Mouse (Mus musculus): ENCODE results near the gene Usp39.

Usp39 gene

DNA sequence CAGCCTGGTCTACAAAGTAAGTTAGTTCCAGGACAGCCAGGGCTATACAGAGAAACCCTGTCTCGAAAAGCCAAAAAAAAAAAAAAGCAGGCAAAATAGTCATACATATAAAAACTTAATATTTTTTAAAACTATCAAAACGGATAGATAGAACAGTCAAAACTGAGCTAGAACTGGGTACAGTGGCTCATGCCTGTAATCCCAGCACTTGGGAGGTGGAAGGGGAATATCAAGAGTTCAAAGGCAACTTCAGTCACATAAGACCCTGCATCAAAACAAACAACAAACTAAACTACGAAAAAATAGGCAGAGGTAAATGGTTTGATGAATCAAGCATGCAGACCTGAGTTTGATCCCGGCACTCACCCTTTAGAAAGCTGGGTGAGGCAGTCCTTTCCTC, 14.9 kb downstream of the Usp39 start:
- Histone ChIP-seq H3K4me3 (replicated peaks; ENCODE audit: low read length) (no peak overlapping the region), H3K9me3 (ENCODE audit: low read length) (no peaks in the 10 kb centered on the region), H3K36me3 (ENCODE audit: insufficient read depth, low read length) (peaks cover 96% of the 10 kb centered on the region), H3K4me1 (replicated peaks; ENCODE audit: low read depth, low read length) (no peaks in the 10 kb centered on the region), H3K27me3 (ENCODE audit: insufficient read depth, low read length) (no peaks in the 10 kb centered on the region)
- TF ChIP-seq CTCF (conservative IDR thresholded peaks at IDR 0.05; ENCODE audit: low read length) (no peak), POU5F1 (IDR thresholded peaks at IDR 0.05; ENCODE audit: borderline replicate concordance, low read length) (no peak), NANOG (IDR thresholded peaks at IDR 0.05; ENCODE audit: borderline replicate concordance, low read length) (no peak)

DNA sequence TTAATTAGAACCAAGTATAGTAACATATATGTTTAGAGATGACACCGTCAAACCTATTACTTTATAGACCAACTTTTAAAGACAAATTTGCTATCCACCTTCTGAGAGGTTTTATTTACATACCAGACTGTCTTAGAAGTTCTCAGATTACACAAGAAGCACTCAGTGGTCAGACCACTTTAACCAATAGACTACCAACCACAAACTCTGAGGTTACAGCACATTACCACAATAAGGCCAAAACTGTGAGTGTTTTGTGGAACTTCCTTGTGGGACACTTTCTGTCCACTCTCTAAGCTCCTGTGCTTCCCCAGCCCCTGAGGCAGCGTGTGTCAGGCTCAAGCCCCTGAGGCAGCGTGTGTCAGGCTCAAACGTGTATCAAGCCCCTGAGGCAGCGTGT, 16.0 kb downstream of the Usp39 start:
- Histone ChIP-seq H3K9me3 (ENCODE audit: low read length) (no peaks in the 10 kb centered on the region), H3K36me3 (ENCODE audit: insufficient read depth, low read length) (peaks cover 97% of the 10 kb centered on the region), H3K27me3 (ENCODE audit: insufficient read depth, low read length) (no peaks in the 10 kb centered on the region), H3K4me3 (replicated peaks; ENCODE audit: low read length) (no peak overlapping the region), H3K4me1 (replicated peaks; ENCODE audit: low read depth, low read length) (peaks cover 5% of the 10 kb centered on the region)
- TF ChIP-seq CTCF (conservative IDR thresholded peaks at IDR 0.05; ENCODE audit: low read length): no peak
- no peak for TF ChIP-seq POU5F1 (IDR thresholded peaks at IDR 0.05; ENCODE audit: borderline replicate concordance, low read length)
- no peak for TF ChIP-seq NANOG (IDR thresholded peaks at IDR 0.05; ENCODE audit: borderline replicate concordance, low read length)

DNA sequence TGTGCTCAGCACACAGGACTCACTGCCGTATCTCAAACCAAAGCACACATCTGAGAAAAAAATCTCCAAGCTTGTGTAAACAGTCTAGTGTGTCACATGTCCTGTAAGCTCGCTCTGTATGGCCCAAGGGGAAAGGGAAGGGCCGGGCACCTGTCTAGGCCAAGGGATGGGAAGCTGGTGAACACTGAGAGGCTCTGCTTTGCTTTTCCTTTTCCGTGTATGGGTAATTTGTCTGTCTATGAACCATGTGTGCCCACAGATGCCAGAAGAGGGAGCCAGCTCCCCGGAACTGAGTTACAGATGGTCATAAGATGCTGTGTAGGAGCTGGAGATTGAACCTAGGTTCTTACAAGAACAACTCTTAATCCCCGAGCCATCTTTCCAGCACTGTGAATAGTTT, 18.7 kb downstream of the Usp39 start:
- Histone ChIP-seq H3K4me3 (replicated peaks; ENCODE audit: low read length) (no peak overlapping the region), H3K9me3 (ENCODE audit: low read length) (no peaks in the 10 kb centered on the region), H3K36me3 (ENCODE audit: insufficient read depth, low read length) (peaks cover 97% of the 10 kb centered on the region), H3K4me1 (replicated peaks; ENCODE audit: low read depth, low read length) (peaks cover 20% of the 10 kb centered on the region), H3K27me3 (ENCODE audit: insufficient read depth, low read length) (no peaks in the 10 kb centered on the region)
- TF ChIP-seq POU5F1 (IDR thresholded peaks at IDR 0.05; ENCODE audit: borderline replicate concordance, low read length): no peak
- TF ChIP-seq CTCF (conservative IDR thresholded peaks at IDR 0.05; ENCODE audit: low read length): 0 out of 2 replicates have a peak, but pooled peaks have one; percentile 5

DNA sequence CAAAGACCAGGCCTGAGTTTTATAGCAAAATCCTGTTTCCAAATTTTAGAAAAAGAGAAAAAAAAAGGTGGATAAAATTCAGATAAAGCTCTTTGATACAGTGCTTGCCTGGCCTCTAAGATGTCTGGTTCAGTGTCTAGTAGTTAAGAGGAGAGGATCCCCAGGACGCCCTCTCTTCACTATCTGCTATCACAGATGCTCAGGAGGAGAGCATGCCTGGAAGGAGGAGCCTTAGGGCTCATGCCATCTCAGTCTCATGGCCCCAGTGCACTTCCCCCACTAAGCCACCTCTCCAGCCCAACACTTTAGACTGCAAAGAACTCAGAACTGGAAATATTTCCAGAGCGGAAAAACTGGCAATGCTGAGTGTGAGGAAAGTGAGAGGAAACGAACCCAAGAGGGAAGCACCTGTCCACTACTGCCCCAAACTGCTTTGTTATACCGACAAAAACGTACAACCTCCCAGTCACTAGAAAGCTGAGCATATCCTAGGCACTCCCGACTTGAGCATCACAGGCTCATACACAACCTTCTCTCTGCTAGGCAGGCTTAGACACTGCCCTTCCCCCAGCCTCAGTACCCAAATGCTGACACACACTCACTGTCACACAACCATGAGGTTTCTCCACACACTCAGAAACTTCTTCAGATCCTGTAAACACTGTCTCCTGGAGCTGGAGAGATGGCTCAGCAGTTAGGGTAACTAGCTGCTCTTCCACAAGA, 21.0 kb downstream of the Usp39 start:
- TF ChIP-seq NANOG (IDR thresholded peaks at IDR 0.05; ENCODE audit: borderline replicate concordance, low read length) (no peak), CTCF (conservative IDR thresholded peaks at IDR 0.05; ENCODE audit: low read length) (no peak), POU5F1 (IDR thresholded peaks at IDR 0.05; ENCODE audit: borderline replicate concordance, low read length) (no peak)
- Histone ChIP-seq H3K4me3 (replicated peaks; ENCODE audit: low read length) (no peak overlapping the region), H3K36me3 (ENCODE audit: insufficient read depth, low read length) (peaks cover 97% of the 10 kb centered on the region), H3K27me3 (ENCODE audit: insufficient read depth, low read length) (no peaks in the 10 kb centered on the region), H3K4me1 (replicated peaks; ENCODE audit: low read depth, low read length) (peaks cover 20% of the 10 kb centered on the region), H3K9me3 (ENCODE audit: low read length) (no peaks in the 10 kb centered on the region)

DNA sequence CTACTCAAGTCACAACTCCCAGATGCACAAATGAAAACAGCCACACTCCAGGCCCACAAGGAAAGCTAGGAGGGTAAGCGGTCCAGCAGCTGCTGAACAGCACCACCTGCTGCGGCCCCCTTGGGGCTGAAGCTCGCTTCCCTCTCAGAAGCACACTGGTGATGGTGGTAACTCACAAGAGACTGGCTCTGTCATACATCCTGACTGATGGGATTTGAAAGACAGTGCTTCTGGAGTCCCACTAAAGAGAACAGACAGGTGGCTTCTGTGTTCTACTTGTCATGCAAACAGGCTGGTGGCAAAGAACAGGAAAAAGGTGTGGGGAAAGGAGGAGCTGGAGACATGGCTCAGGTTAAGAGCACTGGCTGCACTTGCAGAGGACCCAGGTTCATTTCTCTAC, 22.0 kb downstream of the Usp39 start:
- H3K4me1 ChIP-seq (replicated peaks; ENCODE audit: low read depth, low read length): peaks cover 20% of the 10 kb centered on the region
- no peaks in the 10 kb centered on the region for H3K27me3 ChIP-seq (ENCODE audit: insufficient read depth, low read length)
- no peak for TF ChIP-seq NANOG (IDR thresholded peaks at IDR 0.05; ENCODE audit: borderline replicate concordance, low read length)
- no peak for TF ChIP-seq POU5F1 (IDR thresholded peaks at IDR 0.05; ENCODE audit: borderline replicate concordance, low read length)
- TF ChIP-seq CTCF (conservative IDR thresholded peaks at IDR 0.05; ENCODE audit: low read length): no peak

DNA sequence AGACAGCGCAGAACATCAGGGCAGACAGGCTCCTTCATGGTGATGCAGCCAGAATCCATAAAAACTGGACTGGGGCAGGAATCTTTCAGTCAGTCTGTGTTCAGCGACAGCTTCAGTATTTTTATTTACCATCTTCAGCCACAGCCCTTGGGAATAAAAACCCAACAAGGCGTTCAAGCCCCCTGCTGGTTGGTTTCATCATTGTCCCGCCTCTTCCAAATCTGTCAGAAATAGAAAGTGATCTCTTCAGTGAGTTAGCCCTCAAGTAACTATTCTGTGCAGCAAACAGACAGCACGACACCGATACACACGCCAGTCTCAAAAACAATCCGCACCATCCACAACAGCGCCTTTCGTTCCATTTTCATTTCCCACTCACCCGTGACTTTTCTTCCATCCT, 26.0 kb downstream of the Usp39 start:
- Histone ChIP-seq H3K9me3 (ENCODE audit: low read length) (no peaks in the 10 kb centered on the region), H3K27me3 (ENCODE audit: insufficient read depth, low read length) (no peaks in the 10 kb centered on the region), H3K4me1 (replicated peaks; ENCODE audit: low read depth, low read length) (peaks cover 20% of the 10 kb centered on the region), H3K36me3 (ENCODE audit: insufficient read depth, low read length) (peaks cover 96% of the 10 kb centered on the region), H3K4me3 (replicated peaks; ENCODE audit: low read length) (no peak overlapping the region)
- TF ChIP-seq POU5F1 (IDR thresholded peaks at IDR 0.05; ENCODE audit: borderline replicate concordance, low read length) (no peak), CTCF (conservative IDR thresholded peaks at IDR 0.05; ENCODE audit: low read length) (peak; percentile 20), NANOG (IDR thresholded peaks at IDR 0.05; ENCODE audit: borderline replicate concordance, low read length) (no peak)

More for the DNA sequence above, 22.0 kb downstream of the Usp39 start:
- H3K36me3 ChIP-seq (ENCODE audit: insufficient read depth, low read length): peaks cover 97% of the 10 kb centered on the region
- no peak overlapping the region for H3K4me3 ChIP-seq (replicated peaks; ENCODE audit: low read length)
- no peaks in the 10 kb centered on the region for H3K9me3 ChIP-seq (ENCODE audit: low read length)

DNA sequence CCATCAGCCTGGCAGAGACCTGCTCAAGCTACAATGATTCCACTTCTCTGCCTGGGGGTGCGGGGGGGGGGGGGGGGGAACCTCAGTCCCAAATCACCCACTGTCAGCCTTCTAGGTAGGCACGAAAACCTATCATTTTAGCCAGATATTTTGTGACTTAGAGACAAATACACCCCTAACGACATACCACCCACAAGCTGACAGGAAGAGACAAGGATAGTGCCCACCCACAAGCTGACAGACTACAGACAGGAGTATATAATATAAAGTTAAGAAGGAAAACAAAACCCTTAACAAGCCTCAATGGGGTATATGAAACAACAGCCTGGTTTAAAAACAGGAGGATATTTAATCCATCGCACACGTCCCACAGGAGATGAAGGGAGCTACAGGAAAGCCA, 26.5 kb downstream of the Usp39 start:
- no peak overlapping the region for H3K4me3 ChIP-seq (replicated peaks; ENCODE audit: low read length)
- no peaks in the 10 kb centered on the region for H3K9me3 ChIP-seq (ENCODE audit: low read length)
- TF ChIP-seq NANOG (IDR thresholded peaks at IDR 0.05; ENCODE audit: borderline replicate concordance, low read length) (no peak), CTCF (conservative IDR thresholded peaks at IDR 0.05; ENCODE audit: low read length) (no peak), POU5F1 (IDR thresholded peaks at IDR 0.05; ENCODE audit: borderline replicate concordance, low read length) (no peak)
- no peaks in the 10 kb centered on the region for H3K27me3 ChIP-seq (ENCODE audit: insufficient read depth, low read length)
- H3K4me1 ChIP-seq (replicated peaks; ENCODE audit: low read depth, low read length): peaks cover 16% of the 10 kb centered on the region
- H3K36me3 ChIP-seq (ENCODE audit: insufficient read depth, low read length): peaks cover 93% of the 10 kb centered on the region

DNA sequence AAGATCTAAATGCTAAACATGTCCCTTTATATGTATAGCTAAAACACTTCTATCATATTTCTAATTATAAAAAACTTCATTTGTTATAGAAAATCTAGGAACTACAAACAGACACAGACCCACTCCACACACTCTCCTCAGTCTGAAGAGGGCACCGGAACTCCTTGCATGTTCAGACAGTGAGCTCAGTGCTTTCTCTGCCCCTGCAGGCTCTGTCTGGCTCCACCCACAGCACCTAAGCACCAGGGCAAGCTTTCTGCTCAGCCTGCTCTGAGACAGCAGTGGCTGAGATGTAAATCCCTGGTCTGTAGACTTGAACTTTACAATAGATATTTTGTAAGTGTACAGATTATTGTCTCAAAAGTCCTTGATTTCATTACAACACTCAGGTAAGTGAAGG, 28.9 kb downstream of the Usp39 start:
- peaks cover 85% of the 10 kb centered on the region for H3K36me3 ChIP-seq (ENCODE audit: insufficient read depth, low read length)
- no peaks in the 10 kb centered on the region for H3K27me3 ChIP-seq (ENCODE audit: insufficient read depth, low read length)
- no peak overlapping the region for H3K4me3 ChIP-seq (replicated peaks; ENCODE audit: low read length)
- H3K4me1 ChIP-seq (replicated peaks; ENCODE audit: low read depth, low read length): peaks cover 4% of the 10 kb centered on the region; the same call in 1 of the 2 replicates
- TF ChIP-seq POU5F1 (IDR thresholded peaks at IDR 0.05; ENCODE audit: borderline replicate concordance, low read length): no peak
- TF ChIP-seq CTCF (conservative IDR thresholded peaks at IDR 0.05; ENCODE audit: low read length): no peak
- H3K9me3 ChIP-seq (ENCODE audit: low read length): no peaks in the 10 kb centered on the region

DNA sequence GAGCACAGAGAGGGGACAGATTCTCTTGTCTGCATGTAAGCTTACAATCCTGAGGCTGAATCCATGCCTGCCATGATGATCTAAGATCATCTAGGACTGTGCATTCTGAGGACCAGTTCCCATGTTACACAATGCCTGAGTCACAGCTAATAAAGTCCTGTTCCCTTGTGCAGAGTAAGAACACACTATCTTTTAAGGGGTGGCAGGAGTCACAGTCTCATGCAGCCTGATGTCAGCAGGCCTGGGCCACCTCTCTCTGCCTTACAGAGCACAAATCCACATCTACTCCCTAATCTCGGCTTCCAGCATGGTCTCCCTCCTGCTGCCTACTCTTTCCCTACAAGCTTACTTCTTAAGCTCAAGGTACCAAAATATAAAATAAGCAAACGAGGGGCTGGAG, 29.6 kb downstream of the Usp39 start:
- Histone ChIP-seq H3K27me3 (ENCODE audit: insufficient read depth, low read length) (no peaks in the 10 kb centered on the region), H3K4me3 (replicated peaks; ENCODE audit: low read length) (no peak overlapping the region), H3K4me1 (replicated peaks; ENCODE audit: low read depth, low read length) (peaks cover 4% of the 10 kb centered on the region; the same call in 1 of the 2 replicates), H3K9me3 (ENCODE audit: low read length) (no peaks in the 10 kb centered on the region), H3K36me3 (ENCODE audit: insufficient read depth, low read length) (peaks cover 78% of the 10 kb centered on the region)
- no peak for TF ChIP-seq NANOG (IDR thresholded peaks at IDR 0.05; ENCODE audit: borderline replicate concordance, low read length)
- TF ChIP-seq CTCF (conservative IDR thresholded peaks at IDR 0.05; ENCODE audit: low read length): no peak
- no peak for TF ChIP-seq POU5F1 (IDR thresholded peaks at IDR 0.05; ENCODE audit: borderline replicate concordance, low read length)

Data from E14TG2a.4 (cell line).